Mouse (Mus musculus): ENCODE measurements around the gene Six5. TPM values are rescaled to one million over a fixed set of nuclear protein-coding genes. Genes with fewer than 3 reads are reported as not detected.
A peak's percentile ranks its signal among the peaks of the same experiment; 100 is the strongest.

Six5 gene
- 2.1 and 2.2 TPM in 2 replicates for polyA plus RNA-seq (2015; fragmentation: Nextera tagmentation; extraction: Ambion mirVana)

GRCm38 (mm10) chr7:19094471-19094825, at the start of gene Six5:
Gene Six5, plus strand, starts transcription at chr7:19094594.
- H3K4me2 ChIP-seq = peak within 1 kb of the TSS; percentile 96
- peaks cover 46% of the 10 kb centered on the region for H3K4me1 ChIP-seq
- peak within 1 kb of the TSS; percentile 66 for H3K27ac ChIP-seq
- H3K36me3 ChIP-seq (replicated peaks) = peaks cover 3% of the 10 kb centered on the region; the same call in 1 of the 2 replicates
- H3K9ac ChIP-seq = peak within 1 kb of the TSS; percentile 46
- H3K9me3 ChIP-seq = no peaks in the 10 kb centered on the region
- H3K27me3 ChIP-seq (replicated peaks) = peaks cover 27% of the 10 kb centered on the region
- 1% methylated on average over 14 of the region's 36 CpGs for WGBS
- peak within 1 kb of the TSS; percentile 49 for H3K4me3 ChIP-seq
- ATAC-seq (replicated peaks) = no peak

GRCm38 (mm10) chr7:19044616-19045015, 49.8 kb upstream of the Six5 start:
- 98% methylated on average over 6 of the region's 6 CpGs for WGBS

GRCm38 (mm10) chr7:19046286-19047069, 47.9 kb upstream of the Six5 start:
- Histone ChIP-seq H3K36me3 (replicated peaks) (peaks cover 82% of the 10 kb centered on the region), H3K27ac (no peak overlapping the region), H3K4me3 (no peak overlapping the region), H3K9ac (no peak overlapping the region), H3K4me1 (no peaks in the 10 kb centered on the region), H3K4me2 (no peak overlapping the region), H3K9me3 (no peaks in the 10 kb centered on the region), H3K27me3 (replicated peaks) (no peaks in the 10 kb centered on the region)
- no peak for ATAC-seq (replicated peaks)
- 94% methylated on average over 11 of the region's 11 CpGs for WGBS

More at GRCm38 (mm10) chr7:19044616-19045015, 49.8 kb upstream of the Six5 start:
- H3K4me3 ChIP-seq = no peak overlapping the region
- H3K9ac ChIP-seq = no peak overlapping the region
- ATAC-seq (replicated peaks) = no peak
- no peaks in the 10 kb centered on the region for H3K27me3 ChIP-seq (replicated peaks)
- H3K4me2 ChIP-seq = no peak overlapping the region
- H3K27ac ChIP-seq = no peak overlapping the region
- no peaks in the 10 kb centered on the region for H3K4me1 ChIP-seq
- peaks cover 91% of the 10 kb centered on the region for H3K36me3 ChIP-seq (replicated peaks)
- no peaks in the 10 kb centered on the region for H3K9me3 ChIP-seq

- H3K27me3 ChIP-seq (replicated peaks) = no peaks in the 10 kb centered on the region
- no peaks in the 10 kb centered on the region for H3K9me3 ChIP-seq
- H3K27ac ChIP-seq = no peak overlapping the region
- no peak overlapping the region for H3K9ac ChIP-seq
- H3K4me2 ChIP-seq = no peak overlapping the region
- no peak overlapping the region for H3K4me3 ChIP-seq
- peaks cover 68% of the 10 kb centered on the region for H3K36me3 ChIP-seq (replicated peaks)
- no peaks in the 10 kb centered on the region for H3K4me1 ChIP-seq
- ATAC-seq (replicated peaks) = no peak
- 91% methylated on average over 14 of the region's 14 CpGs for WGBS
These were observed 46.3 kb upstream of the Six5 start for GRCm38 (mm10) chr7:19048006-19048527.

GRCm38 (mm10) chr7:19049252-19049651, 45.1 kb upstream of the Six5 start:
- Histone ChIP-seq H3K36me3 (replicated peaks) (peaks cover 58% of the 10 kb centered on the region), H3K27me3 (replicated peaks) (no peaks in the 10 kb centered on the region), H3K9ac (no peak overlapping the region), H3K4me1 (peaks cover 4% of the 10 kb centered on the region; the same call in 1 of the 2 replicates), H3K4me3 (no peak overlapping the region), H3K9me3 (no peaks in the 10 kb centered on the region), H3K4me2 (no peak overlapping the region), H3K27ac (no peak overlapping the region)
- 93% methylated on average over 5 of the region's 5 CpGs for WGBS
- ATAC-seq (replicated peaks) = no peak

- H3K27ac ChIP-seq = no peak overlapping the region
- H3K4me3 ChIP-seq = no peak overlapping the region
- ATAC-seq (replicated peaks) = no peak
- H3K4me2 ChIP-seq = no peak overlapping the region
- H3K9me3 ChIP-seq = no peaks in the 10 kb centered on the region
- no peaks in the 10 kb centered on the region for H3K27me3 ChIP-seq (replicated peaks)
- no peak overlapping the region for H3K9ac ChIP-seq
- peaks cover 10% of the 10 kb centered on the region; the same call in 1 of the 2 replicates for H3K4me1 ChIP-seq
- 91% methylated on average over 8 of the region's 8 CpGs for WGBS
- H3K36me3 ChIP-seq (replicated peaks) = peaks cover 49% of the 10 kb centered on the region
These were observed 44.2 kb upstream of the Six5 start for GRCm38 (mm10) chr7:19050172-19050571.

GRCm38 (mm10) chr7:19051161-19051560, 43.2 kb upstream of the Six5 start:
- no peak for ATAC-seq (replicated peaks)
- Histone ChIP-seq H3K4me2 (no peak overlapping the region), H3K4me3 (no peak overlapping the region), H3K4me1 (peaks cover 10% of the 10 kb centered on the region; the same call in 1 of the 2 replicates), H3K36me3 (replicated peaks) (peaks cover 40% of the 10 kb centered on the region), H3K9ac (no peak overlapping the region), H3K27ac (no peak overlapping the region), H3K27me3 (replicated peaks) (no peaks in the 10 kb centered on the region), H3K9me3 (no peaks in the 10 kb centered on the region)
- 79% methylated on average over 4 of the region's 4 CpGs for WGBS

GRCm38 (mm10) chr7:19052345-19053135, 41.9 kb upstream of the Six5 start:
- H3K9me3 ChIP-seq = no peaks in the 10 kb centered on the region
- H3K27ac ChIP-seq = no peak overlapping the region
- no peak overlapping the region for H3K9ac ChIP-seq
- no peak overlapping the region for H3K4me2 ChIP-seq
- no peaks in the 10 kb centered on the region for H3K27me3 ChIP-seq (replicated peaks)
- no peak overlapping the region for H3K4me3 ChIP-seq
- 92% methylated on average over 15 of the region's 15 CpGs for WGBS
- peaks cover 10% of the 10 kb centered on the region; the same call in 1 of the 2 replicates for H3K4me1 ChIP-seq
- peaks cover 26% of the 10 kb centered on the region for H3K36me3 ChIP-seq (replicated peaks)
- ATAC-seq (replicated peaks) = no peak

GRCm38 (mm10) chr7:19053136-19053532, 41.3 kb upstream of the Six5 start:
- no peak overlapping the region for H3K27ac ChIP-seq
- no peak overlapping the region for H3K4me2 ChIP-seq
- no peaks in the 10 kb centered on the region for H3K27me3 ChIP-seq (replicated peaks)
- no peaks in the 10 kb centered on the region for H3K9me3 ChIP-seq
- no peak overlapping the region for H3K4me3 ChIP-seq
- H3K9ac ChIP-seq = no peak overlapping the region
- H3K36me3 ChIP-seq (replicated peaks) = peaks cover 20% of the 10 kb centered on the region
- H3K4me1 ChIP-seq = peaks cover 10% of the 10 kb centered on the region; the same call in 1 of the 2 replicates
- ATAC-seq (replicated peaks) = no peak
- WGBS = 90% methylated on average over 7 of the region's 7 CpGs

GRCm38 (mm10) chr7:19054047-19054776, 40.2 kb upstream of the Six5 start, which contains the start of gene Rsph6a:
Gene Rsph6a, plus strand, starts transcription at chr7:19054690.
- 26% methylated on average over 33 of the region's 33 CpGs for WGBS
- Histone ChIP-seq H3K9ac (peak within 1 kb of the TSS; percentile 28; the same call in 1 of the 2 replicates), H3K9me3 (no peaks in the 10 kb centered on the region), H3K27me3 (replicated peaks) (no peaks in the 10 kb centered on the region), H3K4me3 (peak within 1 kb of the TSS; percentile 33), H3K4me2 (peak within 1 kb of the TSS; percentile 54), H3K27ac (peak within 1 kb of the TSS; percentile 51; the same call in 1 of the 2 replicates), H3K4me1 (peaks cover 10% of the 10 kb centered on the region; the same call in 1 of the 2 replicates), H3K36me3 (replicated peaks) (peaks cover 13% of the 10 kb centered on the region)
- ATAC-seq (replicated peaks) = peak; percentile 76

- Histone ChIP-seq H3K27me3 (replicated peaks) (no peaks in the 10 kb centered on the region), H3K36me3 (replicated peaks) (peaks cover 9% of the 10 kb centered on the region), H3K9ac (peak overlapping the region; percentile 28; the same call in 1 of the 2 replicates), H3K4me1 (peaks cover 10% of the 10 kb centered on the region; the same call in 1 of the 2 replicates), H3K4me3 (peak overlapping the region; percentile 33), H3K27ac (no peak overlapping the region), H3K4me2 (peak overlapping the region; percentile 54), H3K9me3 (no peaks in the 10 kb centered on the region)
- WGBS = 63% methylated on average over 9 of the region's 9 CpGs
- ATAC-seq (replicated peaks) = peak; percentile 57
These were observed 39.7 kb upstream of the Six5 start for GRCm38 (mm10) chr7:19054777-19055076.
